Mouse (Mus musculus) limb, embryonic 12.5 days (tissue): ENCODE data around the gene Cs. TPM values are rescaled to one million over a fixed set of nuclear protein-coding genes. Genes with fewer than 3 reads are reported as not detected.
"Not testable (repeated sequence)": the region's sequence is repeated elsewhere in the genome, so short reads cannot be mapped to it uniquely, and the experiment has no call there.

Experiments used
- ATAC-seq: fragments of 200-750 bp; cut with Nextera tagmentation; 2 replicates; pipeline ENCODE4 v1.8.0; 2017; ENCODE audit warnings: low read depth, moderate TSS enrichment; ENCODE audit not compliant: insufficient number of reproducible peaks, insufficient read depth, low FRiP score, low TSS enrichment
- H3K27ac ChIP-seq: fragments of 300-500 bp; sonication (generic); 2 replicates; pipeline ENCODE4 v1.5.1; 2016; ENCODE audit warnings: mild to moderate bottlenecking, moderate library complexity
- H3K27me3 ChIP-seq: fragments of 300-500 bp; sonication (generic); 2 replicates; pipeline ENCODE4 v1.6.1; 2016; ENCODE audit warnings: mild to moderate bottlenecking, moderate library complexity
- H3K36me3 ChIP-seq: fragments of 300-500 bp; sonication (generic); 2 replicates; pipeline ENCODE4 v1.6.1; 2016; ENCODE audit warnings: mild to moderate bottlenecking, moderate library complexity
- H3K4me1 ChIP-seq: fragments of 300-500 bp; sonication (generic); replicated peaks from 2 replicates; pipeline ENCODE4 v1.6.1; 2016
- H3K4me2 ChIP-seq: fragments of 300-500 bp; sonication (generic); 2 replicates; pipeline ENCODE4 v1.6.1; 2016; ENCODE audit warnings: mild to moderate bottlenecking, moderate library complexity
- H3K4me3 ChIP-seq: fragments of 300-500 bp; sonication (generic); replicated peaks from 2 replicates; pipeline ENCODE4 v1.5.1; 2016; ENCODE audit warnings: mild to moderate bottlenecking
- H3K9ac ChIP-seq: fragments of 300-500 bp; sonication (generic); replicated peaks from 2 replicates; pipeline ENCODE4 v1.6.1; 2016; ENCODE audit warnings: mild to moderate bottlenecking, moderate library complexity
- H3K9me3 ChIP-seq: fragments of 300-500 bp; sonication (generic); 2 replicates; pipeline ENCODE4 v1.6.1; 2016; ENCODE audit warnings: mild to moderate bottlenecking, moderate library complexity
- WGBS: fragments of 180-500 bp; shearing (Covaris S2); methylation state at CpG from one replicate; pipeline ENCODE4 v1.1.7; 2016; 5-methylcytosine and 5-hydroxymethylcytosine counted together
- polyA plus RNA-seq: library from polyadenylated mRNA; unstranded; fragments of >200 nt; fragmentation: Nextera tagmentation; extraction: Ambion mirVana; gene quantifications from 2 replicates; pipeline ENCODE4 v1.2.1, GENCODE M21; 2016

Gene Cs
- 178 and 181 TPM in 2 replicates for polyA plus RNA-seq

DNA sequence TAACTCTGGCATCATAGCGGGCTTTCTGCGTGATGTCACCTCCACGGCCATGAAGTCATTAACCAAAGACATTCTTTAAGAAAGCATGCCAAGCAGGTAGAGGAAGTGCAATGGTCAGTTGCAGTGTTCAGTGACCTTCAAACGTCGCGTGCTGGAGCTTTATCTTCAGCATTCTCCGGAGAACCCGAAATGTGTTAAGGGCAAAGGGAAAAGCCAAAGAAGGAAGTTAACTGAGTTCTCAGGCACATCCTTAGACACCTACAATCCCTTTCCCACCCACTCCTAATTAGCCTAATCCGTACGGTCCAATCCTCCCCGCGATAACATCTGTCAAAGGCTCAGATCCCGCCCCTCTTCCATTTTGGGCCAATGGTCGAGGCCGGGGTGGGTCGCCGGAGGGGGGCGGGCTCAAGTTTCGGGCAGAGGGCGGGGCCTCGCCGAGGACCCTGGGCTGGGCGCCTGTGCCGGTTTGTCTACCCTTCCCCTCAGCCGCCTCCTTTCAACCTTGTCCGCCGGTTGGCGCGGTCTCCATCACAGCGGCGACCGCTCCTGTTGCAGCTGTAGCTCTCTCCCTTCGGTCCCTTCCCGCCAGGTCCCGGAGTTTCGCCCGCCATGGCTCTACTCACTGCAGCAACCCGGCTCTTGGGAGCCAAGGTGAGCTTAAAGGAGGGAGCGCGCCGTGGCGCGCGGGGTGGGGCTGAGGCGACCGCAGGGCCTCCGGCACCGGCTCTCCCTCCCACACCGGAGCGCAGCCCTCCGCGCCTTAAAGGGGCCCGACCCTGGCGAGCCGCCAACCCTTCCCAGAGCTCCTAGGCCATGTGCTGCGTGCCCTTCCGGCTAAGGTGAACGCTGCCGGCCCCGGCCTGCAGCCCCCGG lies at the start of gene Cs:
TSS of gene Cs (plus strand) at position 429 of the 876 bp plus-strand sequence.
- Histone ChIP-seq H3K9ac (peak within 1 kb of the TSS; percentile 90), H3K27me3 (no peaks in the 10 kb centered on the region), H3K4me2 (peak within 1 kb of the TSS; percentile 90), H3K9me3 (no peaks in the 10 kb centered on the region), H3K4me1 (peaks cover 17% of the 10 kb centered on the region), H3K36me3 (peaks cover 14% of the 10 kb centered on the region), H3K4me3 (peak within 1 kb of the TSS; percentile 95), H3K27ac (peak within 1 kb of the TSS; percentile 93)
- 1% methylated on average over 60 of the region's 61 CpGs for WGBS
- peak; percentile 99 for ATAC-seq

DNA sequence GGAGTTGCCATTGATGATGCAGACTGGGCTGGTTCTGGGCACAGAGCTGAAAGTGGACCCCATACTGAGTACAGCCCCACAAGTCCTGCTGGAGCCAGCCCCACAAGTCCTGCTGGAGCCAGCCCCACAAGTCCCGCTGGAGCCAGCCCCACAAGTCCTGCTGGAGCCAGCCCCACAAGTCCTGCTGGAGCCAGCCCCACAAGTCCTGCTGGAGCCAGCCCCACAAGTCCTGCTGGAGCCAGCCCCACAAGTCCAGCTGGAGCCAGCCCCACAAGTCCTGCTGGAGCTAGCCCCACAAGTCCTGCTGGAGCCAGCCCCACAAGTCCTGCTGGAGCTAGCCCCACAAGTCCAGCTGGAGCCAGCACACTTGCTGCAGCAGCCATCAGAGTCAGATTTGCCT lies 46.9 kb upstream of the Cs start:
- not testable (repeated sequence) for H3K9me3 ChIP-seq, H3K4me2 ChIP-seq, H3K27me3 ChIP-seq, ATAC-seq, H3K4me3 ChIP-seq, H3K9ac ChIP-seq, H3K4me1 ChIP-seq, H3K27ac ChIP-seq
- H3K36me3 ChIP-seq = peaks cover 56% of the 10 kb centered on the region
- WGBS = 68% methylated on average over 1 of the region's 1 CpGs

DNA sequence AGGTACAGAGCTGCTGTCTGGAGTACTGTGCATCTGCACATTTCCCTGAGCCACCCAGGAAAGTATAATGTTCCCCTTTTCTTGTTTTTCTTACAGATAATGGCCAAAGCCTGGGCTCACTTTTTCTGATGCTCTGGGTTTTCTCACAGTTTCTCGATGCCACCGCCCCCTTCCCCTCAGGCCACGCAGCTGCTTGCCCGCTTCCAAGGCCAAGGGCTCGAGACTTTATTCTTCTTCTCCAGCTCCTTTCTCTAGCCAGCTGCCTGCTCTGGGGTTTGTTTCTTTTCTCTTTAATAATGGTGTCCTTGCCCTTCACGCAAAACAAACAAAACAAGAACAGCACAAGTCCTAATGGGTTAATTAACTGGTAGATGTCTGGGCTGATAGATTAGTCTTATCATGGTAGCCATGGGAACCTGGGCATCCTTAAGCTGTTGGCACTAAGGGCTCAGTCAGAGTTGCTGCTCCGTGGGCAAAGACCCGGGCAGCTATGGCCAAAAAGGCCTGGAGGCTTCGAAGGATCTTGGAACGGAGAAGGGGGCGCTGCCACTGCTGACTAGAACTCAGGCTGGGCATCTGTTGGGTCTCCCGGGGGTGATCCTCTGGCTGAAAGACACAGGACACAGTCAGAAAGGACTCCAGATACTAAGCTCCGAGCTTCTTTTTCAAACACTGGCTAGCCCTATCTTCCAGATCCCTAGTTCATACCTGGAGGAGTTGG lies 41.0 kb upstream of the Cs start:
- no peaks in the 10 kb centered on the region for H3K27me3 ChIP-seq
- no peak overlapping the region for H3K9ac ChIP-seq
- H3K4me1 ChIP-seq = 0 out of 2 replicates have a peak, but pooled peaks cover 5% of the 10 kb centered on the region
- no peak for ATAC-seq
- no peak overlapping the region for H3K4me3 ChIP-seq
- no peak overlapping the region for H3K4me2 ChIP-seq
- H3K9me3 ChIP-seq = no peaks in the 10 kb centered on the region
- peaks cover 16% of the 10 kb centered on the region; the same call in 1 of the 2 replicates for H3K36me3 ChIP-seq
- H3K27ac ChIP-seq = no peak overlapping the region
- 76% methylated on average over 13 of the region's 13 CpGs for WGBS

DNA sequence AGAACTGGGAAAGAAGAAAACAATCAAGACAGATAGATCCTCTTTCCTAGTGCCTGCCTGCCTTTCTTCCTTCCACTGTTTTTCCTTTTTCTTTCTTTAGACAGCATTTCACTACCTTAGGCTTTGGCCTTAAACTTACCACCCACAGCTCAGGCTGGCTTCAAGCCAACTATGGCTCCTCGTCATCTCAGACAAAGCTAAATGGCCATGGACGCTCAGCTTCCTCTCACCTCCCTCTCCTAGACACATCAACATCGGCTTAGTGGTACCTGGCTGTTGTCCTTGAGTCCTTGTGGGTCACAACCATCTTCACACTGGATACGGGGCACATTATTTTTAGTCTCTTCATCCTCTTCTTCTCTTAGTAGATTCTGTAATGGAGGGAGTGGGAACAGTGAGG lies 40.3 kb upstream of the Cs start:
- Histone ChIP-seq H3K27ac (peak overlapping the region; percentile 60; the same call in 1 of the 2 replicates), H3K4me2 (no peak overlapping the region), H3K9me3 (no peaks in the 10 kb centered on the region), H3K9ac (no peak overlapping the region), H3K4me1 (peaks cover 7% of the 10 kb centered on the region), H3K27me3 (no peaks in the 10 kb centered on the region), H3K36me3 (peaks cover 9% of the 10 kb centered on the region; the same call in 1 of the 2 replicates), H3K4me3 (no peak overlapping the region)
- WGBS = 72% methylated on average over 4 of the region's 4 CpGs
- no peak for ATAC-seq

DNA sequence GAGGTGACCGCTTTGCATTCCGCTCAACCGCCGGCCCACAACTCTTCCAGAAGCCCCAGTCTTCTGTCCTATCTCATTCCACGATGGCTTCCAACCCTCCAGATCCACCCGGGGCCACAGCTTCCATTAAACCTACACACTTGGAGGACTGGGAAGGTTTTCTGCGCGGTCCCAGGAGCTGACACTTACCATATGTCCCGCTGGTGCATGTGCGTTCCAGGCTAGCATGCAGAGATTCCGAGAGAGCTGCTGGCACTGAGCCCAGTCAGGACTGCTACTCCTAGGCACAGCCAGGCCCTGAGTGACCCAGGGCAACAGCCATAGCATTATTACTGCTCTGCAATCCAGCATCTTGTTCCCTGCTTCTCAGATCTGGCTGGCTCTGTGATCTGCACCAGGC lies 39.9 kb upstream of the Cs start:
- Histone ChIP-seq H3K27ac (peak overlapping the region; percentile 60; the same call in 1 of the 2 replicates), H3K36me3 (peaks cover 5% of the 10 kb centered on the region; the same call in 1 of the 2 replicates), H3K4me3 (no peak overlapping the region), H3K27me3 (no peaks in the 10 kb centered on the region), H3K9me3 (no peaks in the 10 kb centered on the region), H3K4me2 (no peak overlapping the region), H3K9ac (no peak overlapping the region), H3K4me1 (peaks cover 11% of the 10 kb centered on the region)
- no peak for ATAC-seq
- WGBS = 71% methylated on average over 11 of the region's 11 CpGs

DNA sequence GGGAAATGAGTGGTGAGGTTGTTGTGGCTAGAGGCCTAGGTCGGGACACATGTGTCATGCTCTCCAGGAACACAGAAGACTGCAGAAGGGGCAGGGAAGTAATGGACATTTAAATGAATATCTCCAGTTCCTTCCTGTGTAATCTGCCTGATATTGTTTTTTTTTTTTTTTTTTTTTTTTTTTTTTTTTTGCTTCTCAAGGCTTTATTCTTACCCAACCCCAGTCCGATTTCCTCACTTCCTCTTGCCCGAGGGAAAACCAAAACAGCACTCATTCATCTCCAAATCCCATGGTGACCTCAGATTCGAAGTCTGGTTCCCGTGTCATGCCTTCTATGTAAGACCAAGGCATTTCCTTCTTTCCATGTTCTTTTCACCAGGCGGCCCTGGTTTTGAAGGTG lies 39.3 kb upstream of the Cs start:
- ATAC-seq = no peak
- 80% methylated on average over 6 of the region's 6 CpGs for WGBS
- H3K36me3 ChIP-seq = no peaks in the 10 kb centered on the region
- no peak overlapping the region for H3K4me3 ChIP-seq
- H3K9me3 ChIP-seq = no peaks in the 10 kb centered on the region
- H3K27me3 ChIP-seq = no peaks in the 10 kb centered on the region
- H3K4me1 ChIP-seq = peaks cover 11% of the 10 kb centered on the region
- no peak overlapping the region for H3K4me2 ChIP-seq
- no peak overlapping the region for H3K9ac ChIP-seq
- peak overlapping the region; percentile 60; the same call in 1 of the 2 replicates for H3K27ac ChIP-seq

DNA sequence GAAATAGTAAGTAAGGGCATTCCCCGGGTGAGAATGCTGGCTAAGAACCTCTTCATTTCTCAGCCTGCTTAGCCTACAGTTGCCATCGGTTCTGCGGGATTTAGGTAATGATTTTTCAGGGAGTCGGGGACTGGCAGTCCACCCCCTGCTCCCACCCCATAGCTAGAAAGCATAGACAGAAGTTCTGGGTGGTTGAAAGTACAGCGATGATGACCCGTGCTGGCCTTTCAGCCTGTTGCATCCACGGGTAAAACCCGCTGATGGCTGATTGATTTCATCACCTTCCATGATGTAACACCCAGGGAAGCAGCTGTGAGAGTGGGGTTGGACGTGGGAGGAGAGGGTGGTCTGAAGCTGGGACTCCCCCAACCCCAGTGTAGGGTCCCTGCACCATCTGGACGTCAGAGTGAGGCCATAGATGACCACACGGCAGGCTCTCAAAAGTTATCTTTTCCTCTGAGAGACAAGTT lies 38.8 kb upstream of the Cs start, which contains the start of gene Il23a:
TSS of gene Il23a (minus strand) at position 51 of the 470 bp plus-strand sequence.
- no peak for ATAC-seq
- no peak within 1 kb of the TSS for H3K4me3 ChIP-seq
- peak within 1 kb of the TSS; percentile 60; the same call in 1 of the 2 replicates for H3K27ac ChIP-seq
- H3K4me2 ChIP-seq = no peak within 1 kb of the TSS
- H3K4me1 ChIP-seq = peaks cover 11% of the 10 kb centered on the region
- no peaks in the 10 kb centered on the region for H3K9me3 ChIP-seq
- H3K9ac ChIP-seq = no peak within 1 kb of the TSS
- H3K36me3 ChIP-seq = no peaks in the 10 kb centered on the region
- H3K27me3 ChIP-seq = no peaks in the 10 kb centered on the region
- 82% methylated on average over 11 of the region's 11 CpGs for WGBS

DNA sequence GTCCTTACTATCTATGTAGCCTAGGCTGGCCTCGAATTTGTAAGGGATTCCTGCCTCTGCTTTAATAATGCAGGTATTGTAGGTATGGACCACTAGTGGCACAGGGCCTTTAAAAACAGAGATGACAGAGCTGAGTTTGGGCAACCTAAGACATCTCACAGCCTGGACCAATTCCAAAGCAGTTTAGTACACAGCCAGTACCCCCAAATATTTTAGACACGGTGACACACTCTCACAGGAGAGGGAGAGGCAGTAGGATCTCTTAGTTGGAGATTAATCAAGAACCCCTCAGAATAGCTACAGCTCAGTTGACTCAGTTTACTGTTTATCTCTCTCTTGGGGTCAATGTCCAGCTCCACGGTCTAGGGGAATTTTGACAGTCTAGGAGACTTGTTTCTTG lies 35.2 kb upstream of the Cs start:
- Histone ChIP-seq H3K9me3 (no peaks in the 10 kb centered on the region), H3K9ac (peak overlapping the region; percentile 85), H3K27ac (peak overlapping the region; percentile 89), H3K4me3 (peak overlapping the region; percentile 55), H3K4me2 (peak overlapping the region; percentile 69), H3K36me3 (peaks cover 6% of the 10 kb centered on the region; the same call in 1 of the 2 replicates), H3K4me1 (peaks cover 16% of the 10 kb centered on the region), H3K27me3 (no peaks in the 10 kb centered on the region)
- no peak for ATAC-seq
- WGBS = 37% methylated on average over 3 of the region's 3 CpGs

DNA sequence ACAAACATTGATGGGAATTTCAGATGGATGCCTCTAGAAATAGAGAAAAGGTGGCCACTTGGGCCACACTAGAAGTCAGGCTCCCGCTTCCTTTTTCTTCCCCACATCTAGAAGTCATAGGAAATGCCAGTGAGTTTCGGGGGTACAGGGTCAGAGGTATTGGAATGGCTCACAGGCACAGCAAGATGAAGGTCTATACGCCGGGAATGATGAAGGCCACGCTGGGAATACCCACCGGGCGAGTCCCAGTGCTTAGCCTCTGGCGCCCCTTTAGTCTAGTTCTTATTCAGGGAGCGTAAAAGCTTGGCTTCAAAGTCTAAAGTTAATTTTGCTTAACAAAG lies 34.8 kb upstream of the Cs start:
- no peak; the same call in 1 of the 2 replicates for ATAC-seq
- peaks cover 6% of the 10 kb centered on the region; the same call in 1 of the 2 replicates for H3K36me3 ChIP-seq
- peak overlapping the region; percentile 85 for H3K9ac ChIP-seq
- peak overlapping the region; percentile 69 for H3K4me2 ChIP-seq
- H3K27ac ChIP-seq = peak overlapping the region; percentile 89
- WGBS = under 1% methylated on average over 9 of the region's 9 CpGs
- H3K27me3 ChIP-seq = no peaks in the 10 kb centered on the region
- H3K9me3 ChIP-seq = no peaks in the 10 kb centered on the region
- H3K4me3 ChIP-seq = peak overlapping the region; percentile 55
- H3K4me1 ChIP-seq = peaks cover 15% of the 10 kb centered on the region

DNA sequence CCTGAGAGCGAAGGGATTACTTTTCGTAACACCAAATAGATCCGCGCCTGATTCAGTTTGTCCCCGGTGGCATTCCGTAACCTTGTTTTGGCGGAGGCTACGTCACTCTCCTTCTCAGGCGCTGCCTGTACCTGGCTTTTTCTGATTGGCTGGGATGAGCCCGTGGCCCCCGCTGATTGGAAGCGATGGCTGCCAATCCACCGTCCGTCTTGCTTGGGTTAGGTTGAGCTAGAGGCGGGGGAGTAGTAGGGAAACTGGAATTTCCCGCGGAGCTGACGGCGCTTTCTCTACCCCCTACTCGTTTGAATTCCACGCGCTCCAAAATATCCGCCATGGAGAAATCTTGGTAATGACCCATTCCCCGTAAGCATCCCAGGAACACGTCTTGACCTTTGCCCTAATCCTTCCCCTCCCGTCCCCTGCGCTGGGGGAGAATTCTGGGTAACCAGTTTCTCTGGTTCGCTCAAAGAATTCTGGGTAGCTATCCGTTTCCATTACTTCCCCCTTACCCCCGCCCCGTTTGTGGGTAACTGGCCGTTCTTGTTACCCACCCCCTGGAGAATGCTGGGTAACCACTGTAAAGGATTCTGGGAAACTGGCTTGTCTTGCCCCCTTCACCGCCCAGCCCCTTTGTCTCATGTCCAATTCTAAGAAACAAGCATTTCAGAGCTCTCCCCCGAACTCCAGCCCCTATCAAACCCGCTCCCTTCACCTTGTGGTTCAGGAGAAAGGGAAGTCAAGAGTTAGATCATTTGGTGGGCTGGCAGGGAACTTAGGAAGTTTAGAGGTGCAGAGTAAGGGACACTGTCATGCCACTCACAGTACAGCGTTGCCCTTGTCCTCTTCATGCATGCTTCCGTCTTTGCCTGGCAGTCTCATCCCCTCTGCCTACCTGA lies 34.2 kb upstream of the Cs start, which contains the start of gene Pan2:
TSS of gene Pan2 (plus strand) at position 210 of the 896 bp plus-strand sequence.
- no peaks in the 10 kb centered on the region for H3K9me3 ChIP-seq
- H3K36me3 ChIP-seq = peaks cover 13% of the 10 kb centered on the region
- WGBS = 2% methylated on average over 37 of the region's 37 CpGs
- no peaks in the 10 kb centered on the region for H3K27me3 ChIP-seq
- ATAC-seq = peak; percentile 97
- peak within 1 kb of the TSS; percentile 55 for H3K4me3 ChIP-seq
- peak within 1 kb of the TSS; percentile 69 for H3K4me2 ChIP-seq
- peak within 1 kb of the TSS; percentile 89 for H3K27ac ChIP-seq
- peaks cover 15% of the 10 kb centered on the region for H3K4me1 ChIP-seq
- peak within 1 kb of the TSS; percentile 85 for H3K9ac ChIP-seq
